Mouse (Mus musculus) frontal cortex, adult (tissue): ENCODE measurements at regions not wholly inside any gene's neighbourhood (a gene's known extent, or its start where the extent isn't known, plus 50 kb on each side); places are given as distances from the start of the nearest gene placed in this dataset.

ENCODE experiments used
- ATAC-seq: cut with Nextera tagmentation; 2 replicates; pipeline ENCODE4 v1.9.2; 2017; ENCODE audit warnings: mild to moderate bottlenecking, moderate library complexity, mixed read lengths; ENCODE audit not compliant: low TSS enrichment

DNA sequence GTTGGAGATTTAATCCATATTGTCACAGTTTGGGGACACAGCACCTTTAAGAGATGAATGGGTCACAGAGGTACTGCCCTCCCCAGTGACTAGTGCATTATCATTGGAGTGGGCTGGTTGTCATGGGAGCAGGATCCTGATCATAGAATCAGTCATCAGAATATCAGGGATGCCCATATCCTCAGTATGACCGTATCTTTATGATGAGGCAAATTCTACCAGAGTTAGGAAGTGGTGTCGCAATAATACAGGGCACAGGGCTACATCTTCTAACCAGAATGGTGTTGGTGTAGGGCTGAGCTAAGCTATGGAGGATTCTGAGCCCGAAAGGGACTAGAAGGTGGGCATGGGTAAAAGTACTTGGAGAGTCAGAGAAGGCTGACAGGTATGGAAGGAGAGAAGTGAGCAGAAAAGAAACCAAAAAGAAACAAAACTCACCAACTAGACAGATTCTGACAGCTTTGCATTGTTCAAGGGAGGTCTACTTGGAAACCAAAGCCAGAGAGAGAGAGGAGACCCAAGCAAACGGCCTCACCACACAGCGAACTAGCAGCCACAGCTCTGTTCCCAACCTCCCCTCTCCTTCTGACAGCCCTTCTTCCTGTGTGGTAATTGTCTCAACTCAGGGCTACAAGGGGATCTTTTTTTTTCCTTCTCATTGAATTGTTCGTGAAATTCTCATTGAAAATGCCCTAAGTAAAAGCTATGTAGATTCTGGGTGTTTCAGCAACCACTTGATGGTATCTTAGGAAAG is 129.2 kb downstream of the Lrrc30 start:
- ATAC-seq: no peak

DNA sequence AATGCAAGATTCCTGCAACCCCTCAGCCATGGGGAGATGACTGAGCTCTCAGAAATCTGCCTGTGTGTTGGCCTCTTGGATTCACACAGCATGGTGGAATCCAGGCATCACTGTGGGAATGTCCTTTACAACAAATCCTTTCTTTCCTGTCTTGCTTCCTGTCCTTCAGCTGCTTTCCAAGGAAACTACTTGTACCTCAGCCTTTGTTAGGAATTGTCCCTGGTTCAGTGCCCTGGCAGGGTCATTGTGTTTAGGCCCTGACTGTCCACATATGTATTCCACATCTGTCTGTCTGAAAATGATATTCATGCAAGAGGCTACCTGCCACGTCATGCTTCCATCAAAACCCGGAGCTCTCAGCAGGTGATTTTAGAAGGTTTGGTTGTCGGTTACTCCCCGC is 129.9 kb downstream of the Lrrc30 start:
- no peak for ATAC-seq

DNA sequence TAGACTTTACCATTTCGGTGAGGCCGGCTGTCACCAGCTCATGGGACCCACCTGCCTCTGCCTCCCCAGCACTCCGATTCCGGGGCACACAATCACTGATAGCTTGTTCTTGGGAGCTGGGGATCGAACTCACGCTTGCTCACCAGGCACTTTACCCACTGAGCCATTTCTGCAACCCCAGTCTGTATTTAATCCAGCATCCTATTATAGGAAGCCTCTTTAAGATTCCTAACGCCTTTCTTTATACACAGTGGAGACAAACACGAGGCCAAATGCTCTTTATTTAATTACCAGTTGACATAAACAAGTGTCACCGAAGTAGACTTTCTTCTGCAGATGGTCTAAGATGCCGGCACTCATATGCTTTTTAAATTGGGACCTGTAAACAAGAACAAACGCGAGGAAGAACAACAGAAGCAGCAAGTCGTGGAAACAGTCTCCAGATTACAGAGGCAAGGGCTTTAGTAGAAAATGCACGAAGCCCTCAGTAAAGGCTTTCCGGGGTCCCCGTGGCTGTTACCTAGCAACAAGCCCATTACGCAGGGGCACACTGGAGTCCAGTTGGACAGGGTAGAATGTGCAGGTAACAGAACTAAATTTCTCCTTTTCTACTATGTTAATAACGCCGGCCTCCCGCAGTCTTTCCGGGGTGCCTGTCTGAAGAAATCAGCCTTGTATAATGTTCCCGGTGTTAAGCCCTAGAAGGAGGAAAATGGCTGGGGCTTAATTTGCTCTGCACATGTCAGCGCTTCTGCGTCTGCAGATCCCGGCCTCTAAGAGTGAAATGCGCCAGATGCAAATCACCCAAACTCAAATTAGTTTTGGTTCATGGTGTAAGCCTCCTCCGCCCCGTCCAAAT is 132.5 kb downstream of the Lrrc30 start:
- ATAC-seq: peak; percentile 70

DNA sequence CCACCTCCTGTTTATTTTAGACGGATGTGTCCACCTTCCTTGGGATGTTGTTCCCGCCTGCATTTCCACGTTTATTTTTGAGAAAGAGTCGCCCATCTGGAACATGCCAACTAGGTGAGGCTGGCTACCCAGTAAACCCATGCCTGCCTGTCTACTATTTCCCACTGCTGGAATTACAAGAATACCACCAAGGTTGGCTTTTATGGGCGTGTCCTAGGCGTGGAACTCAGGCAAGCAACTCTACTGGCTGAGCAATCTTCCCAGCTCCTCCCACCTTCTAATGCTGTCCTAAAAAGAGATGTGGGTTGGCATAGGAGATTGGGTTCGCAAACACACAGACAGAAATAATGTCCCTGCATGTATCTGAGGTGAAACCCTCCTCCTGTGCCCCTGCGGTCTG is 135.1 kb downstream of the Lrrc30 start:
- ATAC-seq: no peak

DNA sequence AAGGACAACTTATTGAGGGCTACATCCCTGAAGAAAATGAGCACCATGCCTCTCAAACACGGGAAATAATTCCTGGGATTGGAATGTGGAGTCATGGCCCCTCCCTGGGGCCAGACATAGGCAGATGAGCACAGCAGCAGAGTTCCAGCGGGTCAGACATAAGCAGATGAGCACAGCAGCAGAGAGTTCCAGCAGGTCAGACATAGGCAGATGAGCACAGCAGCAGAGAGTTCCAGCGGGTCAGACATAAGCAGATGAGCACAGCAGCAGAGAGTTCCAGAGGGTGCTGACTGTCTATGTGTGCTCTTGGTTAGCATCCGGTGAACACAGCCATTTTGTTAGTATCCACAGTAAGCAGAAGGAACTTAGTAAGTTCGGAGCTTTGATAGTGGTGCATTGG is 126.2 kb upstream of the Ptprm start:
- ATAC-seq: no peak

DNA sequence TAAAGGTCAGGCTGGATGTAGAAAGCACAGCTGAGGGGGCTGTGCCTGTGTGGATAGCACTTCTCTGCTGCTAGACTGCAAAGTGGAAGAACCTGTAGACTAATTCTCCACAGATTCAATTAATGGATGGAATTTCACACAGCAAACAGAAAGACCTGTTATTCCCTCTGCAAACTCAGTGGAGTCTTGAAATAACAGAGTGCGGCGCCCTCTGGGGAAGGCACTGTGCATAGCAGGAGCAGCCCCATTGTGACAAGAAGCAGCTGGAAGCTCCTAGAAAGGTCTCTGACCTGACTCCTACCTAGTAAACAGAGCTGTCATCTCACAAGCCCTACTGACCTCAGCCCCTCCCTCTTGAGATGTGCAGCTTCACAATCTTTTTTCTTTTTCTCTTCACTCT is 118.9 kb upstream of the Ptprm start:
- ATAC-seq: peak; percentile 83

DNA sequence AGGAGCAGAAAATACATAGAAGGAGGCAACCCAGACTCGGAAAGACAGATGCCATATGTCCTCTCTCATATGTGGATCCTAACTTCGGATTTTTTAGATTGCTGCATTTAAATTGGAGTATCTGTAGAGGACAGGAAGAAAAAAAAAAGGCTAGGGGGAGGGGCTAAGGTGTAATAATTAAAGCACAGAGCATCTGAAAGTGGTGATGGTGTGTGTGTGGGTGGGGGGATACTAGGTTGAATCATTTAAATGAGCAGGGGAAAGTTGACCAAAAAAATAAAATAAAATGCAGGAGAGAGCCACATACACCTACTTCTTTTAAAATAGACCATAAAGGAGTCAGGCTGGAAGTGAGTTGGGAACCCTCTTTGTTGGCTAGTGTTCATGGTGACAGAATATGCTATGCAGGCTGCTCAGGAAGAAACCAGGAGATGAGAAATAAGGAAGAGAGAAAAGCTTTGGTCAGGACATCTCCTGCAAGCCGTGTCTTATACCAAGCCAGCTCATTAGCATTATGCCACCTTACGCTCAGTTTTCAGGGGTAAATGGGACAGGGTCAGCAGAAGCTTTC is 104.7 kb upstream of the Ptprm start:
- peak; percentile 91 for ATAC-seq

DNA sequence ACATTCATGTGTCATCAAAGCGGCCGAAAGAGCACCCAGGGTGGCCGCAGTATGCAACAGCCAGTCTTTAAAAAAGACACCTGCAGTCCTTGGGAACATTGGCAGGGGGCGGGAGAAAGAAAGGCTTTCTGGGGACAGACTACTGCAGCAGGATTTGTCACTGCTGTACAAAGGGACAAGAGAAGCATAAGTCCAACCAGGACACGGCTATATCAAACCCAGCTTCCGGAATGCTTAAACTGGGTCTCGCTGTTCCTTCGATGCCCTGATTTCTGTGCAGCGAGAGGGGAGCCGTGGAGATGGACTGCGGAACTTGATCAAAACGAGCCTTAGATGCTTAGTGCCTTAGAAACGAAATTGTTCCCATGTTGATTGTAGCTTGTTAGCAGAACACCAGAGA is 97.7 kb upstream of the Ptprm start:
- ATAC-seq: peak; percentile 82

DNA sequence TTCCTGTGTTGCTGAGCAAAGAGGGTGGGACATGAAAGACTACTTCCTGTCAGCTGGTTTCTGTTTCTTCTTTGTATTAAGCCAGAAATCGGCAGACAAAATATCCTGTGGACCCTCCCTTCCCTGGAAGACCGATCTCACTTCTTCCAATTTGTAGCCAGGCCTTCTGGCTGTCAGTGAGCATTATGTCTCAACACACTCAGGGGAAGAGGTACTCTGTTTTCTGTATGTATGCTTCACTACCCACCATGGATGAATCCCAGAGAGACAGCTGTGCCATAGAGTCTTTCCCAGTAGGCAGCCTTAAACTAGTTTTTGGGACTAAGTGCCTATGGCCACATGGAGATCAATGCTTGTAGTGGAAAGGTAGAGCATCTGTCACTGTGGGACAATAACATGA is 96.8 kb upstream of the Ptprm start:
- ATAC-seq: no peak

DNA sequence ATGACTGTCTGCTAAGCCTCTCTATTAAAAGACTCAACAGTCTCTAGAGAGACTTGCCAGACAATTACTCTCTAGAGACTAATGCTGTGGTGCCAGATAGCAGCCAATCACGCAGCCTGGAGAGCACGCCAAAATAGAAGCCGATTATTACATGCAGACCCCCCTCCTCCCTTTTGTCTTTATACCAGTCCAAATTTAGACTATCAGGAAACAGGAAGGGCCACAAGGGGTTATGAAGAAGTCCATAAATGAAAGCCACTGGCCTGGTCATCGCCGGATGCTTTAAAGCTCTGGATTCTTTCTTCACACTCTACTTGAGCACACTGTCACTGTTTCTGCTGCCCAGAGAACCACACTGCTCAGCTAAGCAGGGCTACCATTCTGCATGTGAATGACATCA is 95.8 kb upstream of the Ptprm start:
- ATAC-seq: no peak

DNA sequence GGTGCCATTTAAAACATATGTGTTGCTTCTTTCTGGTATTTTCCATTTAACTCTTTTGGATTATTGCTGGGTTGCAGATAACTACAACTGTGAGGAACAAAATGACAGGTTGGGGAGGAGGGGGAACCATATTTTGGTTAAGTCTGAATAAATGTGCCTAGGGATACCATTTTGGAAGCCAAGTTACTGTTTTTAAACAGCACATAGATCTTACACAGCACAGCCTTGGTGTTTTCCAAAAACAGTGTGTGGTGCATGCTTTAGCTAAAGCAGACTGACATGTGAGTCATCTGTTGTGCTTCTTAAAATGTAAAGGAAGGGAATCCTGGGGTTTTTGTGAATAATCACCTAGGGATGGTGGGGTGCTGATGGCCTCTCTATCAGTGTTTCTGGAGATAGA is 91.7 kb upstream of the Ptprm start:
- peak; percentile 77 for ATAC-seq

DNA sequence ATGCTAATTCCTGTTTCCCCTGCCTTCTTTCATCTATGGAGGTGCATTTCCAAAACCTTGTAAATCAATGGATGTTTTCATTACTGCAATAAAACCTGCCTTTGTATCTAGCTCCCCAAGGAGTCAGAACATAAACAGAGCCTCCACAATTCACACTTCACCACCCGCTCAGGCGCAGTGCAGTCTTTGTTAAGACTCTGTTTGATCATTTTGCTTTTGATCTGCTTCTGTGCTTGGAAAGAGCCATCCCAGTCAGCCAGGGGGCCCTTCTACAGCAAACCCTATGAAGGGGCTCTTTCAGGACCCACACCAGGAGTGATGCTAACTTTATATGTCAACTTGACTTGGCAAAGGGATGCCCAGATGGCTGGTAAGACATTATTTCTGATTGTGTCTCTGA is 86.7 kb upstream of the Ptprm start:
- ATAC-seq: no peak

DNA sequence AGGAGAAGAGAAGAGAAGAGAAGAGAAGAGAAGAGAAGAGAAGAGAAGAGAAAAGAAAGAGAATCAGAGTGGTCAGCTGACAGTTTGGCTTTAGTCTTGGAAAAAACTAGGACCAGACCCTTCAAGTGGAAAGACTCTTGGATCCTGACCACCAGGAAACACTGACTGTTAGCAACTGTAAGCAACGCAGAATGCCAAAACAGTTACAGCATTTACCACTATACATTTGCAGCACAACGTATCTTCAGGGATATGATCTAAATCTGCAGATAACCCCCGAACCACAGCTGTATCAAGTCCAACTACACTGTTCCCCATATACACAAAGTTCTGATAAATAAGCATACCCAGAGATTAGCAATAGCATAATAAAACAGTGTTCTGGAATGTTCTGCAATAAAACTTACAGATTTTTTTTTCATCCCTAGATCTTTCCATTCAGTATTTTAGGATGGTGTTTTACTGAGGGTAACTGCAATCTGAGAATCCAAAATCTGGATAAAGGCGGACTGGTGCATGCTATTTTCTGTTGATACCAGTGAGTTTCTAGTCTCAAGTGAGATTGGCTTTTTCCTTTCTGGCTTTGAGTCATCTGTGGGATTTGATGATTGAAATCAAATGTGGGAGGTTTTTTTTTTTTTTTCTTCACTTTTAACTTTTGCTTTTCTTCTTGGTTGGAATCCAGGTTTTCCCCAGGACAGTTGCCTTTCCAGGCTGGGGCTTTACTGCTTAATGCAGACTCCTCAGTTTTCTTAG is 65.9 kb upstream of the Ptprm start:
- ATAC-seq: no peak; the same call in 1 of the 2 replicates

DNA sequence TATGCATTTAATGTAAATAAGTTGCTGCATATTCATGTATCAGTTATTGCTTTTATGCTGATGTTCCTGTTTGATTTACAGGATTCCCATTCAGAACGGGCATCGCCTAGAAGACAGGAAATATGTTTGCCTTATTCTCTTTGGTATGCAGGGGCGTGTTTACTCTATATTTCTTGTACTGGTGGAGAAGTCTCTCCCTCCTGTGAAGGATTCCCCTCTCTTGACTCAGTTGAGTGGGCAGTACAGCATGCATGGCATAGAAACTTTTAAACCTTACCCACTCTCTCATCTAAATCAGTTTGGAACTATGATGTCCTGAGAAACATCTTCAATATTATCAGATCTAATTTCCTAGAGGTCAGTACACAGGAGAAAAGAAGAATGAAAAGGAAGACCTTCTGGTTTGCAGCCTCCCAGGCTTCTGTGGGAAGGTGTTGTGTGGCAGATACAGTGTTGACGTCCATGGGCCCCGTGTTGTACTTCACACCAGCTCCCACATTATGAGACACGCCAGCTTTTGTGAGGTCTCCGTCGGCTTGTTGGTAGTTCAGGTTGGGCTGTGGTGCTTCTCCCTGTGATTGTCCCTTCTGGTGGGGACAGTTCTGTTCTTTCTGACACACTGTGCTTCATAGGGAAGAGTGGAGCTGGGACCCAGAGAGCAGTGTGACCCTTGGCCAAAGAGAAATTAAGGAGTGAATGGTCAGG is 58.4 kb upstream of the Ptprm start:
- peak; percentile 82 for ATAC-seq

DNA sequence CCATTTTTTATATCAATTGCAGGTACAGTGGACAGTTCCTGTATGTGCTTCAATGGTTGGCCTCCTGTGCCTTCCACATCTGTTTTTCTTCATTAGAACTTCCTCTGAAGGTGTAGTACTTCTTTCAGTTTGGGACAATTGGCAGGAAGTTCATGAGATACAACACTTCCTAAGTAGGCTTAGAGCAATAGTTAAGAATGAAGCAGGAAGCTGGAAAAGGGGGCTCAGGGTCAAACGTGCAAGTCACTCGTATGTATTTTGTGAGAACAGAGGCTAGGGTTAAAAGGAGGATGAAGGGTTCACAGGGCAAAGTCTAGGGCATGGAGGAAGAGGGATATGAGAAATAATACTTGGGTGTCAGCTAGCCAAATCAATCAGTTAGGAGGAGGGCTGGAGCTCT is 55.7 kb upstream of the Ptprm start:
- ATAC-seq: no peak

DNA sequence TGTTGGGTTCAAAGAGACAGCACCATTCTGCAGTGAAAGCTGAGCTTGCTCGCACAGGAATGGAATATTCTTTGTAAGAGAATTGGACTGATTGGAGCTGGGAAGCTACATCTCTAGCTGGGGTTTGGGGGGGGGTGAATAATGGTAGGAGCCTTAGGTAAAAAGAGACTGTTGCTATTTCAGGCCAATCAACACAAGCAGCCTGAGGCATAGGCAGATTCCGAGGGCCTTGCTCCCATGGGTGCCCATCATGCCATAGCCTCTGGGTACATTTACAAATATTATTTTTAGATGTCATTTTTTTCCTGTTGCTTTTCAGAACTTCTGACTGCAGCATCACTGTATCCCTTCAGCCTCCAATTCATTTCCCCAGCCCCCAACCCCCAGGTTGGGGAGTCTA is 51.7 kb upstream of the Ptprm start:
- no peak for ATAC-seq
